Mouse (Mus musculus): ENCODE measurements around the gene Hcrtr1. TPM values are rescaled to one million over a fixed set of nuclear protein-coding genes. Genes with fewer than 3 reads are reported as not detected.

The Hcrtr1 gene
- polyA plus RNA-seq, 1 experiment from 2014 or later, result not detected

DNA sequence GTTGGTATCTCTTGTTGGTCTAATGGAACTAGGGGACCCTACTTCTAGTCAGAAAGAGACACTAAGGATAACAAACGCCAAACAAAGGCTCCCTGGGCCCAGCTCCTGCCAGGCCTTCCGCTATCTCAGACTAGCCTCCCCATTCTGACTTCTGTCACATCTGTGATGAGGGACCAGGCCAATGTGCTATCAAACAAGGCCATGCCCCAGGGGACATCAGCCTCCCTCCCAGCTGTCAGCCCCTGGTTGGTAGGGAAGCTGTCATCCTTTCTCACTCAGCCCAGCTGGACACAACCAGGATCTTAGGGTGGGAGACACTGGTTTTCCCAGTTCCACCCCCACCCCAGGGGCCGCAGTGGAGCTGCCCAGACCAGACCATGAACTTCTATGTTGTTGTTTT, 44.0 kb downstream of the Hcrtr1 start:
- Histone ChIP-seq H3K4me2 (no peak overlapping the region), H3K4me1 (replicated peaks) (no peaks in the 10 kb centered on the region), H3K27ac (no peak overlapping the region), H3K9me3 (replicated peaks) (no peaks in the 10 kb centered on the region), H3K36me3 (no peaks in the 10 kb centered on the region), H3K27me3 (peaks cover 35% of the 10 kb centered on the region), H3K4me3 (no peak overlapping the region), H3K9ac (no peak overlapping the region)
- no peak for ATAC-seq (replicated peaks; ENCODE audit: insufficient number of reproducible peaks, insufficient read depth, low FRiP score, low read depth)
- 62% methylated on average over 3 of the region's 3 CpGs for WGBS

DNA sequence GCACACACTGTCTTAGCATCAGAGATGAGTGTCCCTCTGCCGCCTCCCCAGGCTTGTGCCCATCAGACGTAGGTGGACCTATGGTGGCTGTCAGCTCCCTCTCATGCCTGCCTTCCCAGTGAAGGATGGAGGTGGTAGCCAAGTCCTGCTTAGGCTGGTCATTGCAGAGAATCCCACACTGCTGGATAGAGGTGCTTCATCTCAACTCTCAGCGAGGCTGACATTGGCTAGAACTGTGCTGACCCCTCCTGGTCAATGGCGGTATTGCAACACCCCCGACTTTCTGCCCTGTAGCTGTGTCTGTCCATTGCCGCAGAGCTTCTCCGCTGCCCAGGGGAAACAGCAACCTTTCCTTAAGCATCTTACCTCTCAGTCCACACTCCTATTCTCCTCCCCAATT, 51.9 kb downstream of the Hcrtr1 start:
- H3K27ac ChIP-seq, result no peak overlapping the region
- H3K9ac ChIP-seq, result no peak overlapping the region
- peaks cover 6% of the 10 kb centered on the region; the same call in 1 of the 2 replicates for H3K4me1 ChIP-seq (replicated peaks)
- H3K36me3 ChIP-seq, result no peaks in the 10 kb centered on the region
- ATAC-seq (replicated peaks; ENCODE audit: insufficient number of reproducible peaks, insufficient read depth, low FRiP score, low read depth), result 0 out of 2 replicates have a peak, but pooled peaks have one; percentile 8
- H3K9me3 ChIP-seq (replicated peaks), result no peaks in the 10 kb centered on the region
- no peak overlapping the region for H3K4me3 ChIP-seq
- 12% methylated on average over 7 of the region's 7 CpGs for WGBS
- H3K4me2 ChIP-seq, result no peak overlapping the region
- H3K27me3 ChIP-seq, result peaks cover 39% of the 10 kb centered on the region

DNA sequence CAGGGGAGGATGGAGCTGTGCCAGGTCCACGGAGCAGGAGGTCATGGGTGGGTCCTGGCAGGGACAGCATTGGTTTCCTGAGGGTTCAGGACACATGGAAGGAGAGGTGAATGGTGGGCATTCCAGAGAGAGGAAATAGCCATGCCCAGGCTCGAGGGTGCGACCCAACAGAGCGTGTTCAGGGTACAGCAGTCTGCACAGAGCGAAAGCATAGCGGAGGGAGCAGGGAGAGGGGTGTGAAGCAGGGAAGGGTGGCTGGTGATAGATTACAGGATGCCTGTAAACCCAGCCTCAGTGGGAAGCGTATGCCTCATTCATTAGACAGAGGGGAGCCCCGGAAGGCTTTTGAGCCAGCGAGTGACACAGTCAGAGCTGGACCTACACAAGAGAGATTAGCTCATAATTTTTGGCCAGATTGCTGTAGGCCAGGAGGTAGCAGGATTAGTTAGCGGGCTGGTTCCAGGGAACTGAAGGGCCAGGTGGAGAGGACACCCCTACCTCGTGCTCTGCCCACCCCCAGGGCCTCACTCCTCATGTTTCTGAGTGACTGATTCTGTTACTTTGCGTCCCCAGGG, 53.8 kb downstream of the Hcrtr1 start:
- H3K36me3 ChIP-seq, result no peaks in the 10 kb centered on the region
- no peaks in the 10 kb centered on the region for H3K9me3 ChIP-seq (replicated peaks)
- 63% methylated on average over 12 of the region's 12 CpGs for WGBS
- H3K4me1 ChIP-seq (replicated peaks), result peaks cover 20% of the 10 kb centered on the region
- no peak overlapping the region for H3K9ac ChIP-seq
- no peak for ATAC-seq (replicated peaks; ENCODE audit: insufficient number of reproducible peaks, insufficient read depth, low FRiP score, low read depth)
- peaks cover 37% of the 10 kb centered on the region for H3K27me3 ChIP-seq
- no peak overlapping the region for H3K27ac ChIP-seq
- H3K4me3 ChIP-seq, result no peak overlapping the region
- H3K4me2 ChIP-seq, result no peak overlapping the region

DNA sequence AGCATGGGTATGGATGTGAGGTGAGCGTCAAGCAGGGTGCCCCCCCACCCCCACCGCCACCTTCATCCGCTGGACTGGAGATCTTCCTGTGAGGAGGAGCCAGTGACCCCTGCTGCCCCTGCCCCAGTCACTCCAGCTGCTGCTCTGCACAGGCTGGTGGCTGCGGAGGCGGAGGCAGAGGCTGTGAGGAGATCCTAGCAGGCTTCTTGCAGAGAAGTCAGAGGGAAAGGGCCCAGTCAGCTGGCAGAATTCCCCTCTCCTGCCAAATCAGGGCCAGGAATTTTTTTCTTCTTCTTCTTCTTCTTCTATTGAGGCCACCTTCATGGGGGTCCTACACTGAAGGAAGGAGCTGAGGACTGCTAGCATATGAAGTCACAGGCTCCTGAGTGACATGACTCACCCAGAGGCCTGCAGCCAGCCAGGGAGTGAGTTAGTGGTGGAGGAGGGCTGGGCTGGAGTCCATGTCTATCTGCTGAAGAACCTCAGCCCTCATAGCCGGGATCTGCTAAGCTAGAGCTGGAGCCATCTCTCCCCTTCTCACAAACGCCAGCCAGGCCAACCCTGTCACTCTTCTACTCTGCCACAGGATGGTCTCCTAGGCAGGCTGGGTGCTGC, 54.7 kb downstream of the Hcrtr1 start:
- Histone ChIP-seq H3K27ac (no peak overlapping the region), H3K4me3 (no peak overlapping the region), H3K4me1 (replicated peaks) (peaks cover 20% of the 10 kb centered on the region), H3K27me3 (peaks cover 36% of the 10 kb centered on the region), H3K36me3 (no peaks in the 10 kb centered on the region), H3K4me2 (no peak overlapping the region), H3K9me3 (replicated peaks) (no peaks in the 10 kb centered on the region), H3K9ac (no peak overlapping the region)
- peak; percentile 36; the same call in 1 of the 2 replicates for ATAC-seq (replicated peaks; ENCODE audit: insufficient number of reproducible peaks, insufficient read depth, low FRiP score, low read depth)
- WGBS, result 46% methylated on average over 7 of the region's 7 CpGs

DNA sequence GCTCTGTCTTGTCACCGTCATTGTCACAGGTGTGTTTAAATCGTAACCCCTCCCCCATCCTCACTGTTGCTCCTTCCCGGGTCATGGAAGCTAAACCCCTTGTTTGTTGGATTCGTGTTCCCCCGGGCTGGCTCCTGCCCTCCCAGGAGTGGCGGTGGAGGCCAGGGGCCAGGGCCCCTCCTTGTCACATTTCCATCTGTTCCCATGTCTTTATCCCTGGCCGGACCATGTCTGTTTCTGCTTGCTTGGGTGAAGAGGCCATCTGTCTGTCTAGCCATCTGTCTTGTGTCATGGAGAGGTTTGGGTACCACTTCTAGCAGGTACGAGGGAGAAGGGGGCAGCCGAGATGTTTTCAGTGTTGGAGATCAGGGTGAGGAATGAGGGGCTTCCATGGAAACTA, 56.9 kb downstream of the Hcrtr1 start:
- no peak overlapping the region for H3K9ac ChIP-seq
- H3K9me3 ChIP-seq (replicated peaks), result no peaks in the 10 kb centered on the region
- no peak for ATAC-seq (replicated peaks; ENCODE audit: insufficient number of reproducible peaks, insufficient read depth, low FRiP score, low read depth)
- H3K36me3 ChIP-seq, result no peaks in the 10 kb centered on the region
- H3K4me2 ChIP-seq, result no peak overlapping the region
- H3K4me1 ChIP-seq (replicated peaks), result peaks cover 20% of the 10 kb centered on the region
- whole genome bisulfite sequencing, result 53% methylated on average over 9 of the region's 9 CpGs
- H3K4me3 ChIP-seq, result no peak overlapping the region
- H3K27me3 ChIP-seq, result peaks cover 42% of the 10 kb centered on the region
- H3K27ac ChIP-seq, result no peak overlapping the region

DNA sequence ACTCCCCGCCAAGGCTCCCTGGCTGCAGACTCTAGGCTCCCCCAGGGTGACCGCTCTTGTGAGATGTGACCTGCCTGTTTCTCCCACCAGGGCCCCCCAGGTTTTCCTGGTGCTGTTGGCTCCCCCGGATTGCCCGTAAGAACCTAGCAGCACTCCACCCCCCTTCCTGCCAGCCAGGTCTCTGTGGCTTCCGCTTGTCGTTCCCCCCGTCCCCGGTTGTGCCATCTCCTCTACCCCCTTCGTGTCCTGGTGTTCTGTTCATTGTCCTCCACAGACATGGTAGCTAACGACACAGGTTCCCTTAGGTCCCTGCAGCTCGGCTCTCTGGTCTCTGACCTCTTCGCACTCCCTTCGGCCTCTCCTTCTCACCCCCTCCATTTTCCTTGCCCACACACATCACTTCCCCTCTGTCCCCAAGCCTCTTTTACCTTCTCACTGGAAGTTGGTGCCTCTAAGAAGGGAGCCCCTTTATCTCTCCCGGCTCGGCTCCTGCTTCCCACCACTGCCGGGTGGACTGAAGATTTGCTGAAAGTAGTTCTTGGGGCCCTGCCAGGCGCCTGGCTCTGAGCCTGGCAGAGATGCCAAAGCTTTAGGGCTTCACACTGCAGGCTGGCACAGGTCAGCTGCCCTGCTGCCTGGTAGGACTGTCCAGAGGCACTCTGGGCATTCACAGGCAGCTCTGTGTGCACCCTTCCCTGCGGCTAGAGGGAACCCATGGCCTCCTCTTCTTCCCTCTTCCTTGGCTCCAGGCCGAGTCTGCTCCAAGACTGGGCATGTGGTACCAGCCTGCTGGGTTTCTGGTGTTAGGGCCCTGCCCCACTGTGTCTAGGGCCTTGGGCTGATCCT, 57.6 kb downstream of the Hcrtr1 start:
- Histone ChIP-seq H3K4me3 (no peak overlapping the region), H3K27me3 (peaks cover 47% of the 10 kb centered on the region), H3K27ac (0 out of 2 replicates have a peak overlapping the region, but pooled peaks have one; percentile 2), H3K9ac (no peak overlapping the region), H3K4me1 (replicated peaks) (peaks cover 20% of the 10 kb centered on the region), H3K36me3 (no peaks in the 10 kb centered on the region), H3K9me3 (replicated peaks) (no peaks in the 10 kb centered on the region), H3K4me2 (peak overlapping the region; percentile 18; the same call in 1 of the 2 replicates)
- WGBS, result 51% methylated on average over 19 of the region's 19 CpGs
- 0 out of 2 replicates have a peak, but pooled peaks have one; percentile 40 for ATAC-seq (replicated peaks; ENCODE audit: insufficient number of reproducible peaks, insufficient read depth, low FRiP score, low read depth)

Other genes with a start within 250 kb of the Hcrtr1 start
- gene Spocd1, start 210.1 kb downstream of the Hcrtr1 start, polyA plus RNA-seq (2015; fragmentation: Nextera tagmentation; extraction: Ambion mirVana), result 0.30 and 0.31 TPM in 2 replicates
- 1.3 and 2.2 TPM in 2 replicates for gene Adgrb2, start 154.5 kb downstream of the Hcrtr1 start, polyA plus RNA-seq (2015; fragmentation: Nextera tagmentation; extraction: Ambion mirVana)
- 36.5 and 55.2 TPM in 2 replicates for gene Col16a1, start 91.5 kb downstream of the Hcrtr1 start, polyA plus RNA-seq (2015; fragmentation: Nextera tagmentation; extraction: Ambion mirVana)
- 48.9 and 63.0 TPM in 2 replicates for gene Pef1, start 36.8 kb downstream of the Hcrtr1 start, polyA plus RNA-seq (2015; fragmentation: Nextera tagmentation; extraction: Ambion mirVana)
- 52.0 and 57.2 TPM in 2 replicates for gene Tinagl1, start 35.8 kb upstream of the Hcrtr1 start, polyA plus RNA-seq (2015; fragmentation: Nextera tagmentation; extraction: Ambion mirVana)
- gene Gm853, start 83.0 kb upstream of the Hcrtr1 start, polyA plus RNA-seq (2015; fragmentation: Nextera tagmentation; extraction: Ambion mirVana), result not detected in 2 replicates
- 6.3 and 11.3 TPM in 2 replicates for gene Serinc2, start 139.8 kb upstream of the Hcrtr1 start, polyA plus RNA-seq (2015; fragmentation: Nextera tagmentation; extraction: Ambion mirVana)
- gene Fabp3, start 169.2 kb upstream of the Hcrtr1 start, polyA plus RNA-seq (2015; fragmentation: Nextera tagmentation; extraction: Ambion mirVana), result 1,204 and 1,729 TPM in 2 replicates
- 0.98 and 1.0 TPM in 2 replicates for gene Gm10570, start 169.3 kb upstream of the Hcrtr1 start, polyA plus RNA-seq (2015; fragmentation: Nextera tagmentation; extraction: Ambion mirVana)
- 43.2 and 48.7 TPM in 2 replicates for gene Zcchc17, start 220.6 kb upstream of the Hcrtr1 start, polyA plus RNA-seq (2015; fragmentation: Nextera tagmentation; extraction: Ambion mirVana)
- gene Snrnp40, start 220.8 kb upstream of the Hcrtr1 start, polyA plus RNA-seq (2015; fragmentation: Nextera tagmentation; extraction: Ambion mirVana), result 62.7 and 81.1 TPM in 2 replicates